Mouse (Mus musculus) stomach, embryonic 15.5 days (tissue): ENCODE measurements at regions not wholly inside any gene's neighbourhood (a gene's known extent, or its start where the extent isn't known, plus 50 kb on each side); places are given as distances from the start of the nearest gene placed in this dataset.

Experiments
- ATAC-seq: fragments of 200-750 bp; cut with Nextera tagmentation; 2 replicates; pipeline ENCODE4 v1.8.0; 2017; ENCODE audit warnings: low read depth, moderate number of reproducible peaks, moderate TSS enrichment; ENCODE audit not compliant: insufficient read depth, low FRiP score
- H3K27ac ChIP-seq: fragments of 300-500 bp; sonication (generic); 2 replicates; pipeline ENCODE4 v1.5.1; 2015; ENCODE audit warnings: mild to moderate bottlenecking, inconsistent platforms
- H3K27me3 ChIP-seq: fragments of 300-500 bp; sonication (generic); replicated peaks from 2 replicates; pipeline ENCODE4 v1.6.1; 2015; ENCODE audit warnings: inconsistent platforms
- H3K36me3 ChIP-seq: fragments of 300-500 bp; sonication (generic); 2 replicates; pipeline ENCODE4 v1.6.1; 2015; ENCODE audit warnings: inconsistent platforms
- H3K4me1 ChIP-seq: fragments of 300-500 bp; sonication (generic); 2 replicates; pipeline ENCODE4 v1.6.1; 2015; ENCODE audit warnings: inconsistent platforms
- H3K4me2 ChIP-seq: fragments of 300-500 bp; sonication (generic); 2 replicates; pipeline ENCODE4 v1.6.1; 2015; ENCODE audit warnings: mild to moderate bottlenecking, inconsistent platforms
- H3K4me3 ChIP-seq: fragments of 300-500 bp; sonication (generic); replicated peaks from 2 replicates; pipeline ENCODE4 v1.5.1; 2015; ENCODE audit warnings: inconsistent platforms
- H3K9ac ChIP-seq: fragments of 300-500 bp; sonication (generic); 2 replicates; pipeline ENCODE4 v1.6.1; 2015; ENCODE audit warnings: inconsistent platforms
- H3K9me3 ChIP-seq: fragments of 300-500 bp; sonication (generic); 2 replicates; pipeline ENCODE4 v1.6.1; 2016; ENCODE audit warnings: inconsistent platforms
- WGBS: fragments of 180-500 bp; shearing (Covaris S2); methylation state at CpG from one replicate; pipeline ENCODE4 v1.1.7; 2015; 5-methylcytosine and 5-hydroxymethylcytosine counted together

DNA sequence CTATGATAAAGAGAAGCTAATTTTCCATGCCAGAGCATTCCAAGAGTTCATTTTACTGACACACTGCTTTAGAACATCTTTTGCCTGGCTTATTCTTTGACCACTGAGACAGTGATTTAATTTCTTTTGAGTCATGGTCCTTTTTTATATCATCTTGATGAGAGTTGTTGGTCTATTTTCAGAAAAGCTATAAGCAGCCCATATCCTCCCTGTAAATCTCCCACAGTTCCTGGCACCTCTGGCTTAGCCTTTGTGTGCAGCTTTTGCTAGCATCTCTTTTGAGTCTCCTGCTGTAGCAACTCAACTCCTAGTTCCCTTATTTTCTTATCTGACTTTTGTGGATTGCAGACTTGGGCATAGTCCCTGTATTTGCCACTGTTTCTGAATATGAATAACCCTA is 207.5 kb upstream of the 4931417E11Rik start:
- H3K36me3 ChIP-seq = no peaks in the 10 kb centered on the region
- no peak overlapping the region for H3K4me3 ChIP-seq
- H3K27me3 ChIP-seq = no peaks in the 10 kb centered on the region
- no peak overlapping the region for H3K4me2 ChIP-seq
- H3K27ac ChIP-seq = no peak overlapping the region
- H3K9ac ChIP-seq = no peak overlapping the region
- no peaks in the 10 kb centered on the region for H3K4me1 ChIP-seq
- ATAC-seq = no peak
- H3K9me3 ChIP-seq = no peaks in the 10 kb centered on the region

GRCm38 (mm10) chr6:73669401-73669800 is 199.9 kb upstream of the 4931417E11Rik start:
- Histone ChIP-seq H3K27me3 (no peaks in the 10 kb centered on the region), H3K27ac (no peak overlapping the region), H3K36me3 (no peaks in the 10 kb centered on the region), H3K9ac (no peak overlapping the region), H3K4me1 (no peaks in the 10 kb centered on the region), H3K9me3 (no peaks in the 10 kb centered on the region), H3K4me3 (no peak overlapping the region), H3K4me2 (no peak overlapping the region)
- 14% methylated on average over 1 of the region's 1 CpGs for WGBS
- no peak for ATAC-seq

DNA sequence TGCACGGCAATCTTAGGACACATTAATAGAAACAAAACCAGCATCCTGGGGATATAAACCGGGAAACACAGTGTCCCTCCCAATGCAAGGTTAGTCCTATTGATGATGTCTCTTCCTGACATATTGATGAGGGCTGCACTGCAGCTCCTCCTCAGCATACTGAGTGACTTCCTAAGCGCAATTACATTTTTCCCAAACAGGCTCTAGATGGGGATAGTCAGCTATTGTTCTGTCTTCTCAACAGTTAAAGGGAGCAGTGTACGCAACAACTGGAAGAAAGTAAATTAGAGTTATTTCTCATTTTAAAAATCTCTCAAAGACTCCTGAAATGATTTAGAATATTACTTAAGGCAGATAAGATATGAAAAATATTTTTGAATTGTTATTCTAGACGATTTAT is 189.5 kb upstream of the 4931417E11Rik start:
- H3K27ac ChIP-seq = no peak overlapping the region
- H3K36me3 ChIP-seq = no peaks in the 10 kb centered on the region
- H3K27me3 ChIP-seq = no peaks in the 10 kb centered on the region
- ATAC-seq = no peak
- WGBS = 63% methylated on average over 5 of the region's 5 CpGs
- H3K4me1 ChIP-seq = no peaks in the 10 kb centered on the region
- no peak overlapping the region for H3K4me2 ChIP-seq
- H3K9ac ChIP-seq = no peak overlapping the region
- no peaks in the 10 kb centered on the region for H3K9me3 ChIP-seq
- H3K4me3 ChIP-seq = no peak overlapping the region

DNA sequence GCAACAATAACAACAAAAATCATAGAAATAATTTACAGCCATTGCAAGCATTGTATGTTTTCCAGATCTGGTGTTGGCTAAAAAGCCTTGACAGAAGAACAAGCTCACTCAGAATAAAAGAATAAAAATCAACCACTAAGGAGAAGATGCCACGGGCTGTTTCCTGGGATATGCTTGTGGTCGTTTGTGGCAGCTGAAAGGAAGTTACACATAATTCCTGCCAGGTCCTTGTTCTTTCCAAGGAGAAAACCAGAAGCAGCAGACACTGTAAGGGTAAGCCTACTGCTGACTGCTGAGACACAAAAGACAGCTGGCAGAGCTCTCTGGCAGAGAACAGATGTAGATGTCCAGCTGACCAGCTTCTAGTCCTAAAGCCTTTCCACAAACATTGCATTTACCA is 175.9 kb upstream of the 4931417E11Rik start:
- no peaks in the 10 kb centered on the region for H3K27me3 ChIP-seq
- H3K4me3 ChIP-seq = no peak overlapping the region
- no peaks in the 10 kb centered on the region for H3K9me3 ChIP-seq
- H3K4me1 ChIP-seq = no peaks in the 10 kb centered on the region
- WGBS = 57% methylated on average over 2 of the region's 2 CpGs
- H3K4me2 ChIP-seq = no peak overlapping the region
- ATAC-seq = no peak
- no peak overlapping the region for H3K27ac ChIP-seq
- no peak overlapping the region for H3K9ac ChIP-seq
- no peaks in the 10 kb centered on the region for H3K36me3 ChIP-seq

- Histone ChIP-seq H3K4me1 (no peaks in the 10 kb centered on the region), H3K27ac (no peak overlapping the region), H3K9me3 (no peaks in the 10 kb centered on the region), H3K36me3 (no peaks in the 10 kb centered on the region), H3K27me3 (no peaks in the 10 kb centered on the region), H3K4me3 (no peak overlapping the region), H3K4me2 (no peak overlapping the region), H3K9ac (no peak overlapping the region)
- ATAC-seq = no peak
- 60% methylated on average over 2 of the region's 2 CpGs for WGBS
Observed at GRCm38 (mm10) chr6:73644778-73645267, 175.4 kb upstream of the 4931417E11Rik start.

DNA sequence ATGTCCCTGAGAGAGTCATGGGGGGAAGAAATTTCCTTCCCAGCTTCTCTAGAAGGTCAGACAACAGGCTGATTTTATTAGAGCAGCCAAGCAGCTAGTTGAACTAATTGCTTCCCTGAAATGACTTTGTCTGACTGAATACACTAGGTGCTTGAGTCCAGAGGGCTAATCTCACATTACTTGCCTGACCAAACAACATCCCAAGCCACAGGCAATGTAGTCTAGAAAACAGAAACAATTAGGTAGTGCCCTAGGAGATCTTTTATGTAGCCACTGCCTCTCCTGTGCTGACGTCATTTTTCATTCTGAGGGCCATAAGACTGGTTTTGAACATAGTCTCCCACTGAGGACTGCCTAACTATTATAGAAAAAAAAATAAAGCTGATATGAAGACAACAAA is 159.1 kb upstream of the 4931417E11Rik start:
- H3K4me1 ChIP-seq = no peaks in the 10 kb centered on the region
- ATAC-seq = no peak
- no peaks in the 10 kb centered on the region for H3K9me3 ChIP-seq
- no peaks in the 10 kb centered on the region for H3K27me3 ChIP-seq
- H3K9ac ChIP-seq = no peak overlapping the region
- H3K27ac ChIP-seq = no peak overlapping the region
- no peak overlapping the region for H3K4me2 ChIP-seq
- no peaks in the 10 kb centered on the region for H3K36me3 ChIP-seq
- 74% methylated on average over 1 of the region's 1 CpGs for WGBS
- H3K4me3 ChIP-seq = no peak overlapping the region

- Histone ChIP-seq H3K27ac (no peak overlapping the region), H3K27me3 (no peaks in the 10 kb centered on the region), H3K4me3 (no peak overlapping the region), H3K36me3 (no peaks in the 10 kb centered on the region), H3K9me3 (no peaks in the 10 kb centered on the region), H3K4me2 (no peak overlapping the region), H3K4me1 (no peaks in the 10 kb centered on the region), H3K9ac (no peak overlapping the region)
- no peak for ATAC-seq
- 78% methylated on average over 5 of the region's 5 CpGs for WGBS
Observed at GRCm38 (mm10) chr6:73626451-73626850, 157.0 kb upstream of the 4931417E11Rik start.

- no peak overlapping the region for H3K4me3 ChIP-seq
- no peak overlapping the region for H3K27ac ChIP-seq
- H3K4me1 ChIP-seq = no peaks in the 10 kb centered on the region
- no peaks in the 10 kb centered on the region for H3K9me3 ChIP-seq
- WGBS = 71% methylated on average over 1 of the region's 1 CpGs
- H3K9ac ChIP-seq = no peak overlapping the region
- ATAC-seq = no peak
- H3K27me3 ChIP-seq = no peaks in the 10 kb centered on the region
- no peak overlapping the region for H3K4me2 ChIP-seq
- no peaks in the 10 kb centered on the region for H3K36me3 ChIP-seq
Observed at GRCm38 (mm10) chr6:73624211-73624610, 154.7 kb upstream of the 4931417E11Rik start.

DNA sequence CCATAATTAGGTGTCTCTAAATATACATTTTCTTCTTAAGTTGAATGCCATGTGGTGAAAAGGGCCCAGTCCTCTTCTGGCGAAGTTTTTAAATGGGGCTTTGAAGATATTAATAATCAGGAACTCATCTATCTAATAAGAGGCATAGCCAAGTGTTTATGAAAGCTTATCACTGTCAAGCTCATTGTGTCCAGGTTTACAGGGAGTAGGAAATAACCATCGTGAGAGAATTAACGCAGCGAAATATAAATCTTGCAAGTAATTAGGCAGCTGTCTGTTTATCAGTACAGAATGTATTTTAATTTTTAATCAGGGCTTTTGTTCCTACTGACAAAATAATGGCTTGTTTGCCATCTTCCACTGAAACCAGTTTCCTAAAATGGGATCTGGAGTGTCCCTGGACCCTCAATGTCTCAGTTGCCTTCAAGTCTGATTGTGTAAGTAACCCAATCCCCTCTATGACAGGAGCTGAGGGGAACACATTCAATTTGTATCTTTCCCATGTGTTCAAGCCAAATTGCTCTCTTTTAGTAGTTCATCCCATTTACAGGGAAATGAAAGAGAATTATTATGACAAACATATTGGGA is 152.5 kb upstream of the 4931417E11Rik start:
- H3K9me3 ChIP-seq = no peaks in the 10 kb centered on the region
- no peak for ATAC-seq
- H3K9ac ChIP-seq = no peak overlapping the region
- H3K4me1 ChIP-seq = no peaks in the 10 kb centered on the region
- H3K27ac ChIP-seq = no peak overlapping the region
- H3K4me3 ChIP-seq = no peak overlapping the region
- H3K27me3 ChIP-seq = no peaks in the 10 kb centered on the region
- H3K4me2 ChIP-seq = no peak overlapping the region
- H3K36me3 ChIP-seq = no peaks in the 10 kb centered on the region
- 79% methylated on average over 4 of the region's 4 CpGs for WGBS

DNA sequence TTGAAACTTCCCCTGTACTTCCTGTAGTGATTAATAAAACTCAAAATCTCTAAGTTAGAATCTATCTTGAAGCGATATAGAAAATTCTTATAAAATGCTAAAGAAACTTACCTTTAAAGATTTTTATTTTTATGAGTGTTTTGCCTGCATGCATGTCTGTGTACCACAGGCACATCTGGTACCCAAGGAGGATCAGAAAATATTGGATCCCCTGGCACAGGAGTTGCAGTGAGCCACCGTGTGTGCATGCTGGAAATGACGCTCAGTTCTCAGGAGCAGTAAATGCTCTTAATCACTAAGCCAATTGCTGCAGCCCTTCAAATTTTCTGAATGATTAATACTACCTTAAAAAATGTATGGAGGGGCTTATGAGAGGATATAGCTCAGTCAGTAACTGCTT is 142.8 kb upstream of the 4931417E11Rik start:
- Histone ChIP-seq H3K4me1 (no peaks in the 10 kb centered on the region), H3K9ac (no peak overlapping the region), H3K27ac (no peak overlapping the region), H3K36me3 (no peaks in the 10 kb centered on the region), H3K4me3 (no peak overlapping the region), H3K4me2 (no peak overlapping the region), H3K9me3 (no peaks in the 10 kb centered on the region), H3K27me3 (no peaks in the 10 kb centered on the region)
- WGBS = 66% methylated on average over 3 of the region's 3 CpGs
- ATAC-seq = no peak

DNA sequence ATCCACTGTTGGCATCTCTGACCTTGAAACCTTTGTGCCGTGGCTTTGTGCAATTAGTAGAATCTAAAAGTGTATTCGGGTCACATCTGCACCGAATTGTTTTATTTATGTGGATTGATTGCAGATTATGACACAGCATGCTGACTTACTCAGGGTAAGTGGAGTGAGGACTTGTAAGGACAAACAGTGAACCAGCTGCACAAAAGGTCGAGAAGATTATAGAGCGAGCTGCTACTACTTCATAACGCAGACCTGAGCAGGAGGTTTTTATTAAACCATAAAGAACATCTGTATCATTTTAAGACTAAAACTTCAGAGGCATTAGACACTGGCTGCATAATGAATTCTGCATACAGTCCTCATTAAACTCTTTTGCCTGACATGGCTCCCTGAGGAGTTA is 142.4 kb upstream of the 4931417E11Rik start:
- Histone ChIP-seq H3K27ac (no peak overlapping the region), H3K9me3 (no peaks in the 10 kb centered on the region), H3K9ac (no peak overlapping the region), H3K27me3 (no peaks in the 10 kb centered on the region), H3K4me3 (no peak overlapping the region), H3K4me2 (no peak overlapping the region), H3K36me3 (no peaks in the 10 kb centered on the region), H3K4me1 (no peaks in the 10 kb centered on the region)
- 60% methylated on average over 6 of the region's 6 CpGs for WGBS
- ATAC-seq = no peak

GRCm38 (mm10) chr6:73610048-73610624 is 140.7 kb upstream of the 4931417E11Rik start:
- Histone ChIP-seq H3K4me1 (no peaks in the 10 kb centered on the region), H3K27me3 (no peaks in the 10 kb centered on the region), H3K27ac (no peak overlapping the region), H3K9me3 (no peaks in the 10 kb centered on the region), H3K4me3 (no peak overlapping the region), H3K4me2 (no peak overlapping the region), H3K36me3 (no peaks in the 10 kb centered on the region), H3K9ac (no peak overlapping the region)
- no peak for ATAC-seq
- 38% methylated on average over 2 of the region's 2 CpGs for WGBS

- no peak for ATAC-seq
- WGBS = 59% methylated on average over 2 of the region's 2 CpGs
- H3K4me2 ChIP-seq = no peak overlapping the region
Observed at GRCm38 (mm10) chr6:73587686-73588085, 118.2 kb upstream of the 4931417E11Rik start.

More at GRCm38 (mm10) chr6:73587686-73588085, 118.2 kb upstream of the 4931417E11Rik start:
- Histone ChIP-seq H3K36me3 (no peaks in the 10 kb centered on the region), H3K9ac (no peak overlapping the region), H3K27ac (no peak overlapping the region), H3K9me3 (no peaks in the 10 kb centered on the region), H3K4me3 (no peak overlapping the region), H3K4me1 (no peaks in the 10 kb centered on the region), H3K27me3 (no peaks in the 10 kb centered on the region)
